Mouse (Mus musculus) left cerebral cortex, postnatal 4 days (tissue): ENCODE results near the gene Cfb. TPM values are rescaled to one million over a fixed set of nuclear protein-coding genes. Genes with fewer than 3 reads are reported as not detected.
"Not testable (repeated sequence)": the region's sequence is repeated elsewhere in the genome, so short reads cannot be mapped to it uniquely, and the experiment has no call there.

Experiments
- DNase-seq: peaks from one replicate; pipeline ENCODE4 v3.0.0-alpha.2; 2022
- intact Hi-C: fragments of 180-260 bp; cut with DNase I; formaldehyde crosslinking; loops from one replicate; pipeline ENCODE4 v1.15.1; 2025
- total RNA-seq, 2 experiments: library from RNA; stranded (reverse); gene quantifications; 2 replicates each; pipeline ENCODE4 v1.2.3; 2021

Gene Cfb
- total RNA-seq, result under 1 TPM; 0.28 to 0.66 TPM

DNA sequence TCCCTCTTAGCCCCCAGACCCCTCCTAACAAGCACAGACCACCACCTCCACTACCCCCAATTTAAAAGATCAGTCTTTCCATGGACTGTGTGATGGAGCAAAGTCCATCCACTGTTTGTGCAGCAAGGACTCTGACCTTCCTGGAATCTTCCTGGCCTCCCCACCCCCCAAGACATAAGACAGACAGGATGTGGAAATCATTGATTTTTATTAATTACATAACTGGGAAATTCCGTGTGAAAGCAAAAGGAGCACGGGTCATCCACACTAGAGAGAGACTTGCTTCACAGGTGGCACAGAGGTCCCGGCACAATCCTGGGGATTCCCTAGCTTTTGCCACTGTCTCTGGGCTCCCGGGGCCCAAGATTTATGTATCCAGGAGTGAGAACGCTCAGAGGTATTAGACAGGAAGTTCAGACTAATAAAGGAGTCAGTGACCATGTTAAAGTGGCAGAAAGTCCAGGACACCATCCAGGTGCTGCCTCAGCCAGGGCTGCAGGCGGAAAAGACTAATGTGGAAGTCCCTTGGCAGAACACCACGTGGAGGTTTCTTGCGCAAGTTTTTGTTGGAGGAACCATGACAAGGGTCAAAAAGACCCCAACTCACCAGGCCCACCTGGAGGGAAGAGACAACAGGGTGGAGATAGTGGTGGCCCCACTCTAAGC is at the start of gene Cfb:
Gene Cfb (minus strand): TSS at position 103 of the 666 bp plus-strand sequence.
- no peak for DNase-seq
- intact Hi-C loops, result no loop called here

DNA sequence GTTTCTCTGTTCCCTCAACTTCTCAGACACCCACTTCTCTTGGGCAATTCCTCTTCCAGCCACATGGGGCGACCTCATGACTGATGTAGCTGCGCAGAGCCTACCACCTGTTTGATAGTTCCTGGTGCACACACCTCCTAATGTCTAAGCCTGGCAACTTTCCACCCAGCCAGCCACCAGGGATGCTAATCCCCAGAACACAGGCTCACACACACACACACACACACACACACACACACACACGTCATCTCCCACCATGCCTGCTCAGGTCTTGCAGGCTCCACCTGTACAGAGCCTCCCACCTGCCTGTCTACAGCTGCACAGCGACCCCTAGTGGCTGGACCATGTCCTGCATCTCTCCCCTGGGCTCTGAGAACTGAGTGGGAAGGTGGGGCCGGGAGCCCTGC is 49.6 kb upstream of the Cfb start:
- intact Hi-C loops, result no loop called here

DNA sequence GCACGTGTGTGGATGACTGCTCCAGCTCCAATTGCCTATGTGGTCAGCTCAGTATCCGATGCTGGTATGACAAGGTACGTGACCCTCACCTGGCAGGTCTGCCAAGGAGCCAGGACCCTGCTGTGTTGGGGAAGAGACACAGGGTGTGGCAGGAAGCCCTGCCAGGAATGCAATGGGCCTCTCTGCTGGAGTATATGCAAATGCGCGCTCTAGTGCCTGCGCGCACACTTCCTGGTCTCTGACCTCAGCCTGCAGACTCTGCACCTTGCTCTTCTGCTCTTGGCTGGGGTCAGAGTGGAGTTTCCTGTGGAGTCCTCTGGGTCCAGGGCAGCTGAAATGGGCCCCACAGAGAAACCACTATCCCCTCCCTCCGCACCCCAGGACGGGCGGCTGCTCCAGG is 48.7 kb upstream of the Cfb start:
- intact Hi-C loops, result no loop called here

More for the DNA sequence above, 49.6 kb upstream of the Cfb start:
- peak; percentile 69 for DNase-seq

DNA sequence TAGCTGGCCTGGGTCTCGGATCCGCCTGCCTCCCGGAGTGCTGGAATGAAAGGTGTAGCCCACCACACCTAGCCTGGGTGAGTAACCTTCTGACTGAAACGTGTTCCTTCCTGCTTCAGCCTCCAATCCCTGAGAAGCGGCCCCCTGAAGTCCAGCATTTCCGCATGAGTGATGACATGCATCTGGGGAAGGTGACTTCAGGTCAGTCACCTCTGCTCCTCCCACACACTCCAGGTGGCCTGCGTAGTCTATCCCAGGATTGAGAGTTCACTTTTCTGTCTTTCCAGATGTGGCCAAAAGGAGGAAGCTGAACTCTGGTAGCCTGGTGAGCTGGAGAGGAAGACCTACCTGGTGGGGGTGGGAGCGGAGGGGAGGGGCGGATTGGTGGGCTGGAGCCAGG is 40.6 kb upstream of the Cfb start:
- intact Hi-C loops, result no loop called here
- DNase-seq, result no peak

More for the DNA sequence above, 48.7 kb upstream of the Cfb start:
- no peak for DNase-seq

DNA sequence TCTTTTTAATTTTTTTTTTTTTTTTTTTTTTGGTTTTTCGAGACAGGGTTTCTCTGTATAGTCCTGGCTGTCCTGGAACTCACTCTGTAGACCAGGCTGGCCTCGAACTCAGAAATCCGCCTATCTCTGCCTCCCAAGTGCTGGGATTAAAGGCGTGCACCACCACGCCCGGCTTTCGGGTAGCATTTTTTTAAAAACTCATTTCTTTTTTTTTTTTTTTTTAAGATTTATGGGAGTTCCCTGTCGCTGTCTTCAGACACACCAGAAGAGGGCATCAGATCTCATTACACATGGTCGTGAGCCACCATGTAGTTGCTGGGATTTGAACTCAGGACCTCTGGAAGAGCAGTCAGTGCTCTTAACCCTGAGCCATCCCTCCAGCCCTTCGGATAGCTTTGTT is 39.6 kb upstream of the Cfb start:
- intact Hi-C loops, DNase-seq: not testable (repeated sequence)

DNA sequence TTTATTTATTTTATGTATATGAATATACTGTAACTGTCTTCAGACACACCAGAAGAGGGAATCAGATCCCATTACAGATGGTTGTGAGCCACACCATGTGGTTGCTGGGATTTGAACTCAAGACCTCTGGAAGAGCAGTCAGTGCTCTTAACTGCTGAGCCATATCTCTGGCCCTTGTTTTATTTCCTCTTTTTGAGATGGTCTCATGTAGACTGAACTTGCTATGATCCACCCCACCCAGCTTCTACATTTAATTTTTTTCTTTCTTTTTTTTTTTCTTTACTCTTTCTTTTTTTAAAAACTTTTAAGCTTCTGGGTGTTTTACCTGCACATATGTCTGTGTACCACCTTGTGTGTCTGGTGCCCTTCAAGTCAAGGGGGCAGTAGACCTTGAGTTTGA is 38.5 kb upstream of the Cfb start:
- DNase-seq, intact Hi-C loops: not testable (repeated sequence)

DNA sequence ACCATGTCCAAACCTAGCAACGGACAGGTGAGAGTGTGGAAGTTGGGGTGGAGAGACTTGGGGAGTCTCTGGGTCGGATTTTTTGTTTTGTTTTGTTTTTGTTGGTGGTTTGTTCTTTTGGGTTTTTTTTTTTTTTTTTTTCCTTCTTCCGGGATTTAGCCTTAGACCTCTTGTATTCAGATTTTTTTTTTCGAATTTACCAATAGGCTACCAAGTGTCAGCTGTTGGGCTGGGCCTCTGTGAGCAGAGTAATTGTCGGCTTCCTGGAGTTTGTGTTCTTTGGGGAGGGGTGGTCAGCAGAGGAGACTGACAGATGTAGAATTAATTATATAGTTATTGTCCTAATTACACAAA is 37.5 kb upstream of the Cfb start:
- intact Hi-C loops, result no loop called here
- DNase-seq, result no peak

DNA sequence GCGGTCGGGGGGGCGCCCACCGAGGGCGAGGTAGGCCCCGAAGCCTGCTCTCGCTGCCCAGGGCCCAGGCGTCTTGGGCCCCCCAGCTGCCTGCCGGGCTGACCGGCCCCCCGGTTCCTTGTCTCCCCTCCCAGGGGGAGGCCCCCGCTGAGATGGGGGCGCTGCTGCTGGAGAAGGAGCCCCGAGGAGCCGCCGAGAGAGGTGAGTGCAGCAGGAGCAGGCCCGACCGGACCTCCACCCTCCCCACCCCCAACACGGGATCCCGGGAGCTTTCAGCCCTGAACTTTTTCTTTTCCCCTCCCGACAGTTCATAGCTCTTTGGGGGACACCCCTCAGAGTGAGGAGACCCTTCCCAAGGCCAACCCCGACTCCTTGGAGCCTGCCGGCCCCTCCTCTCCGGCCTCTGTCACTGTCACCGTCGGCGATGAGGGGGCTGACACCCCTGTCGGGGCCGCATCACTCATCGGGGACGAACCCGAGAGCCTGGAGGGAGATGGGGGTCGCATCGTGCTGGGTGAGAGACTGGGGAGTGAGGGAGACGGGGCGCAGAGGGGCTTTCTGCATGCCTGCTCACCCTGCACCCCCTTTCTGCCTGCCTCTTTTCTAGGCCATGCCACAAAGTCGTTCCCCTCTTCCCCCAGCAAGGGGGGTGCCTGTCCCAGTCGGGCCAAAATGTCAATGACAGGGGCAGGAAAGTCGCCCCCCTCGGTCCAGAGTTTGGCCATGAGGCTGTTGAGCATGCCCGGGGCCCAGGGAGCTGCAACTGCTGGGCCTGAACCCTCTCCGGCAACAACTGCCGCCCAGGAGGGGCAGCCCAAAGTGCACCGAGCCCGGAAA is 37.0 kb upstream of the Cfb start:
- intact Hi-C loops, result no loop called here
- DNase-seq, result peak; percentile 46

DNA sequence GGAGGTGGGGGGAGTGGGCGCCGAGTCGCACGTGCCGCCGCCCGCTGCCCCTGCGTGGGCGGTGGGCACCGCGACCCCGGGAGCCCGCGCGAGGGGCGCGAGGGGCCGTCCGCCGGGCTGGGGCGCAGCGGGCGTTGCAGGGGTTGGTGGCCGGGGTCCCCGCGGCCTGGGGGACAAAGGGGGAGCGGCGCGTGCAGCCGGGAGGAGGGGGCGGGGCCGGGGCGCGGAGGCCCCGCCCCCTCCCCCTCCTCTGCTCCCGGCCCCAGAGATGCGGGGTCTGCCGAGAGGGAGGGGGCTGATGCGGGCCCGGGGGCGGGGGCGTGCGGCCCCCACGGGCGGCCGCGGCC is 36.4 kb upstream of the Cfb start:
- intact Hi-C loops, result no loop called here
- peak; percentile 57 for DNase-seq

DNA sequence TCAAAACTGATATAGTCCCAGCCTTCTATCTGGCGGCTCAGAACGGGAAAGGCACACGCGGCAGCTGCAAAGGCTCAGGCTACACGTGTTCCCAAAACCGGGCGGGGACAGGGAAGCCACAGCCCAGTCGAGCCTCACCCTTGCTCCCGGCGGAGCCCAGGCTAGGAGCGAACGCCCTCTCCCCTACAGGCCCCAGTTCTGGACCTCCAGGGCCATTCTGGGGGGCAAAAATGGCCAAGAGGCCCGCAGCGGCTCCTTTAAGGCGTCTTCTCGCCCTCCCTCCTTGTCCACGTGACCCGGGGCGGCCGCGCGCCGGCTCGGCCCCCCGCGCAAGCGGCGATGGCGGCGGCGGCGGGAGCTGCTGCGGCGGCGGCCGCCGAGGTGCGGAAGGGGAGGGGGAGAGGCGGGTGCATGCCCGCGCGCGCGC is 35.9 kb upstream of the Cfb start, which contains the start of the genes C2 and Ehmt2:
Gene C2 (minus strand): TSS at position 106 of the 427 bp plus-strand sequence.
Gene Ehmt2 (plus strand): TSS at position 310 of the 427 bp plus-strand sequence.
- intact Hi-C loops, result no loop called here

DNA sequence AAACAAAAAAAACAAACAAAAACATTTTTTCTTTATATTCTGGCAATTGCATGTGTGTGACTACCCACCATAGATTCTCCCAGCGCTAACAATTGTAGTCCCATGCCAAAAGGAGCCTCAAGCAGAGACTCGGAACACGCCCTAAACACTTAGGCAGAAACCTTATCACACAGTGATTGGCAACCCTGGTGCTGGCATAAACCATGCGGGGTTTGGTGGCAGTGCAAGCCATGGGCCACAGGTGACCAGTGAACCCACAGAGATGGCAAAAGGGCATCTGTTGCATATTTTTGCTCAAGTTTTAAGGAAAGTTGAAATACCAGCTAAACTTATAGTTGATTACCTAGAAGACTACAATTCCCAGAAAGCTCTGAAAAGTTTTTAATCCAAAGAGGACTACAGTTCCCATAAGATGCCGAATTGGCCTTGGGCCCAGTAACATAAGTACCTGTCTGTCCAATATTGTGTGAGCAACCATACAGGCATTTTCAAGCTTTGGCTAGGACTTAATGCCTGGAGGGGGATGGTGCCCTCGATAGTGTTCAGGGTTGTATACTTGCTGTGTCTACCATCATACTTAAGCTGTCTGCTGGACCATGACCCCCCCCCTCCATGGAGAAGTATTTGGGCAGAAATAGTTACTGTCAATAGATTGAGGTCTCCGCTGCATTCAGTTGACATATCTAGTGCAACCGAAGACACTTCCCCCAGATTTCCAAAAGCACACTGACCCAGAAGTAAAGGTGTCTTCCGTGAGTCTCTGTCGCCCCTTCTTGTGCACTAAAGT is 35.2 kb upstream of the Cfb start:
- no peak for DNase-seq
- intact Hi-C loops, result no loop called here

More for the DNA sequence above, 35.9 kb upstream of the Cfb start, which contains the start of the genes C2 and Ehmt2:
- peak; percentile 81 for DNase-seq

DNA sequence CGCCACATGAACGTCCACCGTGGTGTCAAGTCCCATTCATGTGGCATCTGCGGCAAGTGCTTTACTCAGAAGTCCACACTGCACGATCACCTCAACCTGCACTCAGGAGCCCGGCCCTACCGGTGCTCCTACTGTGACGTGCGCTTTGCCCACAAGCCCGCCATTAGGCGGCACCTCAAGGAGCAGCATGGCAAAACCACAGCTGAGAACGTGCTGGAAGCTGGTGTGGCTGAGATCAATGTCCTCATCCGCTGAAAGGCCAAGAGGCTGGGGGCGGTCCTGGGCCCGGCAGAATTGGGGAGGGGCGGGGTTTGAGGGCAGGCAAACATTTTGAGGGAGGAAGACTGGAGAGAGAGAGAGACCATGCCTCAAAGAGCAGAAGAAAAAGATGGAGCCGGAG is 34.0 kb upstream of the Cfb start:
- intact Hi-C loops, result no loop called here
- DNase-seq, result no peak

DNA sequence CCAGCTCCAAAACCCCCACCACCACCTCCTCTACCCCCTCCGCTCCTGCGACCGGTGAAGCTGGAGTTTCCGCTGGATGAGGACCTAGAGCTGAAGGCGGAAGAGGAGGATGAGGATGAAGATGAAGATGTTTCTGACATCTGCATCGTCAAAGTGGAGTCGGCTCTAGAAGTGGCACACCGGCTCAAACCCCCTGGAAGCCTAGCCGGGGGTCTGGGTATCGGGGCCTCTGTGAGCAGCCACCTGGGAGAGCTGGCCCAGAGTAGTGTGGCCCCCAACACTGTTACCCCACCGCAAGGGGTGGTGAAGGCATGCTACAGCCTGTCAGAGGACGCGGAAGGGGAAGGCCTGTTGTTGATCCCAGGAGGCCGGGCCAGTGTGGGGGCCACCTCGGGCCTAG is 33.4 kb upstream of the Cfb start:
- no peak for DNase-seq
- intact Hi-C loops, result no loop called here

DNA sequence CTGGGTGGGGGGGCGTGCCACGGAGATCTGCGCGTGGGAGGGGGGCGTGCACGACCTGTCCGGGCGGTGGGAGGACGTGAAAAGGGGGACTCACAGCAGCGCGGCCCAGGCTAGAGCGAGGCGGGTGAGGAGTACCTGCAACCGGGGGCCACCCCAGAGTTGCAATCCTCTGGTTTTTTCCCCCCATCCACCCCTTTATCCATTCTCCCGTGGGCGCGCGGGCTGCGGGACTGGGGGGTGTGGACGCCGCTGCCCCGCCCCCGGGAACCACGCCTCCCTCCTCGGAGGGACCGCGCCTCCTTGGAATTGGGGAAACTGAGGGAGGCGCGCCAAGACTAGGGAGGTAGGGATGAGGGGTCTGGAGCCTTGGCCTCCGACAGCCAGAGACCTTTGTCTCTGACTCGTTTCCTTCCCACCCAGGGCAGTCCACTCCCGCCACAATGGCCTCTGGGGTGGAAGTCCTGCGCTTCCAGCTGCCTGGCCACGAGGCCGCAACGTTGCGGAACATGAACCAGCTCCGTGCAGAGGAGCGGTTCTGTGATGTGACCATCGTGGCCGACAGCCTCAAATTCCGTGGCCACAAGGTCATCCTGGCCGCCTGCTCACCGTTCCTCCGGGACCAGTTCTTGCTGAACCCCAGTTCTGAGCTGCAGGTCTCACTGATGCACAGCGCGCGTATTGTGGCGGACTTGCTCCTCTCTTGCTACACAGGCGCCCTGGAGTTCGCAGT is 32.6 kb upstream of the Cfb start:
- intact Hi-C loops, result loop anchor here (5.0 kb wide), 1 partner anchor 43 kb away; the partner anchor contains the start of genes Nelfe and Skiv2l
- DNase-seq, result peak; percentile 57

DNA sequence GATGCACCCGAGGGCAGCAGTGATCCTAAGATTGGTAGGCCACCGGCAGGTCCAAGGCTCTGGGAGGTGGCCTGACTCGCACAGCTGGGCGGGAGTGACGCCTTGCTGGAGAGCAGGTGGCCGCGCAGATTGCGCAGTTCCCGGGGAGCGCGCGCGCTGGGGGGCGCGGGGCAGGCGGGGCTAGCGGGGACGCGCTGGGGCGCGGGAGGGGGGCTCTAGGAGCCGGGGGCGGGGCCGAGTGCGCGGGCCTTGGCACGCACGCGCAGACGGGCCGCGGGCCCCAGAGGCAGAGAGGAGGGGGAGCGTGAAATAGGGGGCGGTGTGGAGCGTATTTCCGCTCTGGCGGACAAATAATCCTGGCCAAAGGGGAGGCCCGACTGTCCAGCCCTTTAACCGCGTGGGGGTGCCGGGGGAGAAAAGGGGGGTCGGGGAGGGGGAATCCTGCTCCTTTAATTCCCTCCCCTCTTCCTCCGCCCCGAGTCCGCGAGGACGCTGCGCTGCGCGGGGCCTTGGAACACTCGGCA is 31.8 kb upstream of the Cfb start:
- intact Hi-C loops, result loop anchor here (5.0 kb wide), 1 partner anchor 42 kb away; the partner anchor contains the start of genes Nelfe and Skiv2l
- DNase-seq, result peak; percentile 98

DNA sequence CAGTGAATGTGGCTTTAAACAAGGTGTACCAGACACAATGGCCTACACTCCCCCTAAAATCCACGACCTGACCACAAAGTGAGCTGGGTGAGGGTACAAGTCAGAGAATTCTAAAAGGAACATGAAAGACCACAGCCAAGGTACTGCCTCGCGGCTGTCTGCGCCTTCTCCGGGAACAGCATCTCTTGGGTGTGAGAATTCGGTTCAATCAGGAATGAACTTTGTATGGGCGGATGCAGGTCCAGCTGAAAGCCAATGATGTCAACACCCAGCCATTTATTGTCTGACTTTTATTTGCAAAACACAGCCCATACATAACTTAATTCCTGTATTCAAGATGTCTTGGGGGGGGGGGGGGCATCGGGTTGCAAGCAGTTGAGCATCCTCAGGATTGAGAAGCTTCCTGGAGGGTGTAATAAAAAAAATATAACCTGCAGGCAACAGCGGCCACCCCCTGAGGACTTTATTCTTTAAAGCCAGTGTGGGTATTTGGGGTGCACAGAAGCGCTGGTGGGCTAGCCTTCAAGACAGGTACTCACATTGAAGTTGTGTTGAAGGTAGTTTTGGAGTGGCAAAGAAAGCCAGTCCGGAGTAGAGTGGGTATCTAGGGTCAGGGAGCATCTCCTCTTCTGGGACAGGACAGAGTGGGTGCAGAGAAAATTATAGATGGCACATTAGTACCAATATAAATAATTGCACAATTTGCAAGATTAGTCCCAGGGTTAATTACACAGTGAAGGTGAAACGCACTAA is 30.9 kb upstream of the Cfb start:
- intact Hi-C loops, result loop anchor here (5.0 kb wide), 1 partner anchor 41 kb away; the partner anchor contains the start of genes Nelfe and Skiv2l
- no peak for DNase-seq

DNA sequence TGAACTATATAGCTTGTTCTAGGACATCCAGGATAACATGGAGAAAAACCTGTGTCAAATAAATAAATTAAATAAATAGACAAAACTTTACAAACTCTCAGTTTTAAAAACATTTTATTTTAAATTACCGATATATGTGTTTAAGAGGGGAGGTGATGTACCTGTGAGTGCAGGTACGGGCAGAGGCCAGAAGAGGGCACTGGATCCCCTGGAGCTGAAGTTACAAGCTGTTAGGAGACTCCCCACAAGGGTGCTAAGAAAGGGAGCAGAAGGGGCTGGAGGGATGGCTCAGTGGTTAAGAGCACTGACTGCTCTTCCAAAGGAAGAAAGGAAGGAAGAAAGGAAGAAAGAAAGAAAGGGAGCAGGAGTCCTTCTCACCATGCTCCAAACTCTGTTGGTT is 29.1 kb upstream of the Cfb start:
- no peak for DNase-seq
- intact Hi-C loops, result loop anchor here (5.0 kb wide), 1 partner anchor 39 kb away; the partner anchor contains the start of genes Nelfe and Skiv2l

DNA sequence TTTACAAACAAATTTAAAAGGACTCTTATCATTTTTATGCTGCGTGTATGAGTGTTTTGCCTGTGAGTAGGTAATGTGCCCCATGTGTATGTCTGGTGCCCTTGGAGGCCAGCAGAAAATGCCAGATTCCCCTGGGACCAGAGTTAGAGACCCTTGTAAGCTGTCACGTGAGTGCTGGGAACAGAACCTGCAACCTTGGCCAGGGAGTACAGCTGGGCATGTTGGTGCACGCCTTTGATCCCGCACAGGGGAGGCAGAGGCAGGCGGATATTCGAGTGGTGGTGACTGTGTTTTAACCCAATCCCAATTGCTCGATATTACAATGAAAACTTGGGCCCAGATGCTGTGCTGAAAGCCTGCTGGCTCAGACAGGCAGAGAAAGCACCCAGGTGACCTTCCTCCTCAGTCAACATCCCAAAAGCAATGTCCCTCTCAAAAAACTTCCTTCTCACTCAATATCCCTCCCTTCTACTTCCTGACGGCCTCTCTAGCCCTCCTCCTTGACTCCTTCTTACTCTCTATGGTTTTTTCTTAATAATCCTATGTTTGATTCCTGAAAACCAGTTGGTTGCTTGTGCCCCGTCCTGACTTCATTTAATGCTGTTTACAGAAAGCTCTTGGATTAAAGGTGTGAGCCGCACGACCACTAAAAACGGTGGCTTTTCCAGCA is 27.9 kb upstream of the Cfb start:
- intact Hi-C loops, result loop anchor here (5.0 kb wide), 1 partner anchor 38 kb away; the partner anchor contains the start of genes Nelfe and Skiv2l
- no peak for DNase-seq

DNA sequence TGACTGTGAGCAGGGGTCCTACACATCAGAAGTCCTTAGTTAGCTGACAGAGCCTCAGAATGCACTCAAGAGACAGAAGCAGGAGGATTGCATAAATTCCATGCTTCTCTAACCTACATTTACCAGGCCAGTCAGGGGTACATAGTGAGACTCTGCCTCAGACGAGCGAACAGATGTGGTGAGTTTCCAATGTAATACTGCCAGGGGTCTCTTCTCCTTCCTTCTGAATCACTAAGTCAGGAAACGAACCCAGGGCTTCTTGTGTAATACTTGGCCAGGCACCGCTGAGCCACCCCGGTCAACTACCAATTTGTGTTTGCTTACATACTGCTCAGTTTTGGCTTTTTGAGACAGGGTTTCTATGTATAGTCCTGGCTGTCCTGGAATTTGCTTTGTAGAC is 25.6 kb upstream of the Cfb start:
- DNase-seq, result no peak
- intact Hi-C loops, result no loop called here
